Mouse (Mus musculus): Measurements from ENCODE around the gene Abr.

GRCm38 (mm10) chr11:76410826-76411225, 211.3 kb downstream of the Abr start:
- TF ChIP-seq CTCF (IDR thresholded peaks at IDR 0.05; ENCODE audit: low read depth, low read length) (no peak), POLR2A (IDR thresholded peaks at IDR 0.05; ENCODE audit: borderline replicate concordance, low read depth, low read length) (no peak)

All from bone marrow macrophage, adult 2 months (primary cell).